Mouse (Mus musculus) embryo, embryonic 10 days (tissue): ENCODE measurements around the gene Celsr1.

ENCODE experiments used
- DNase-seq: peaks from one replicate; pipeline ENCODE4 v3.0.0-alpha.2; 2015; ENCODE audit warnings: low spot score

Gene Celsr1

DNA sequence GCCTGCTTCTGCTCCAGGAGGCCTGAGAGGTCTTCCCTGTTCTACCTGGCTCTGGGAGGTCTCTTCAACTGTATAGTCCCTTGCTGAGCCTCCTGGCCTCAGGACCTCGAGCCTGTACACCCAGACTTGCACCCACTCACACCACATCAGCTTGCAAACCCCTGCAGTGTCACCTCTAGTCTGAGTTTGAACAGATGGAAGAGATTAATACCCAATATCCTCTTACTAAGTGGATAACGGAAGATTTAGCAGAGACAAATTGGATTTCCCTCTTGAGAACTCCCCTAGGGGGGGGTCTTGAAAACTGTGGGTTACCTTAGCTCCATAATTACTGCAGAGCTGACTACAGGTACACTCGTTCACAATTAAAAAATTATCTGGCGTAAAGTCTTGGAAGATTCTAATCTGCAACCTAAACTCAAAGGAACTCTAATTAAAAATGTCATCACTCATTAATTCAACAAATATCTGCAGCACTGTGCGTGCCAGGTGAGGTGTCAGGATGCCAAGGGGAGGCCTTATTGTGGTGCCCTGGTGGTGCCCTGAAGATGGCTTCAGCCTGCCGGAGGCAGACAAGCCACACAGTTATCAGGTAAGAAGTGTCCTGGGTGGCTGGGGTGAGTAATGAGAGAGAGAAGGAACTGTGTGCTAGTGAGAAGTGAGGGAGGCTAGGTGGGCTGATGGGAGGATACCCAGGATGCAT lies 38.5 kb downstream of the Celsr1 start:
- peak; percentile 2 for DNase-seq

DNA sequence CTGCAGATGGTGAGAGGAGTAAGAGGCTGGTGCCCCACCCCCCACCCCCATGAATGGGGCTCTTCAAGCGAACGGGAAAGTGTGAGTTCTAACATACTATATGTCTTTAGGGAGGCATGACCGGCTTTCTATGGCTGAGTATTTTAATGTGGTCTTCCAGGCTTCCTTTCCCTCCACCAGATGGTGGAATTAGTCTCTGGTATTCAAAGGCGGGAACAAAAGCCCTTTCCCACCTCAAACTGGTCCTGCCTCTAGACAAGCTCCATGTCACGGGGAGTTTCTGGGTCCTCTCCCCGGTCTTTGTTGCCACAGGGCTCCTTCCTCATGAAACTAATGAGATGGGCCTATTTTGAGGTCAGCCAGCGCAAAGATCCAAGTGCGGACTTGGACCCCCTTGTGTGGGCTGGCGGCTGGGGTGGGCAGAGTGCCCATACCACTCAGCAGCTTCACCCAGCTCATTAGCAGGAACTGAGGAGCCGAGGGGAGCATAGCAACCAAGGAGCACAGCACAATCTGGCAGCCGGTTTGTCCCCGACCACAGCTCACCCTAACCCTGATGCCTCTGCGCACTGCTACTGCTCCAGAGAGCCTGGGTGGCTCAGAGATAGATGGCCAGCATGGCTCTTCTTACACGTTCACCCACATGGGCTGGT lies 39.5 kb downstream of the Celsr1 start:
- peak; percentile 49 for DNase-seq

DNA sequence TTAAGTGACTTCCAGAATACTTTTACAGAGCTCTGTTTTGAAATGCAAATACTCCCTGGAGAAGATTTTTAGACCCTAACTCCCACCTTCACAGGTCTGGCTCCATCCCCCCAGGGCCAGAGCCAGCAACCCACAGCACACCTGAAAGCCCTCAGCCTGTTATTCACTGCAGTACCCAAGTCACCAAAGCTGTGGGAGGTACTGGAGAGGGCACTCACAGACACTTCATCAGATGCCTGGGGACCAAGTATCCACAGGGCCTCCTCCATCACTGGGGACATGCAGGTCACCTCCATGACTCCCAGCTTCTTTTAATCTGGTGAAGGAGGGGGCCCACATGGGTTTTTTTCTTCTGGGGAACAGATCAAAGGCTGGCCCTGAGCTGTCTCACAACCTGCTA lies 40.2 kb downstream of the Celsr1 start:
- DNase-seq = no peak

DNA sequence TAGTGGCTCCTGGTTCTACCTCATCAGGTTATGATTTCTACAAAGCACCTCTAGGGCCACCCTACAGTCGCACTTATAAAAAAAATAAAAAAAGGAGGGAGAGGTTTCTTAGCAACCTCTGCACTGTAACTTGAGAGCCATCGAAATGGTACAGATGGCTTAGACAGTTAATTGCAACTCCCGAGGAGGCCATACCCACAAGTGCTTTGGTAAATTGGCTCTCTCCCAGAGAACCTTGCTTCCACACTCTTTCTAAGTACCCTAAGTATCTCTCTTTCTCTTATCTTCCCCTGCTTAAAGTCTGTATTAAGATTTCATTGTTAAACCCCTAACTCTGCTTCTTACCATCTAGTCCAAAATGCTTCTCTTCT lies 41.5 kb downstream of the Celsr1 start:
- DNase-seq = no peak

DNA sequence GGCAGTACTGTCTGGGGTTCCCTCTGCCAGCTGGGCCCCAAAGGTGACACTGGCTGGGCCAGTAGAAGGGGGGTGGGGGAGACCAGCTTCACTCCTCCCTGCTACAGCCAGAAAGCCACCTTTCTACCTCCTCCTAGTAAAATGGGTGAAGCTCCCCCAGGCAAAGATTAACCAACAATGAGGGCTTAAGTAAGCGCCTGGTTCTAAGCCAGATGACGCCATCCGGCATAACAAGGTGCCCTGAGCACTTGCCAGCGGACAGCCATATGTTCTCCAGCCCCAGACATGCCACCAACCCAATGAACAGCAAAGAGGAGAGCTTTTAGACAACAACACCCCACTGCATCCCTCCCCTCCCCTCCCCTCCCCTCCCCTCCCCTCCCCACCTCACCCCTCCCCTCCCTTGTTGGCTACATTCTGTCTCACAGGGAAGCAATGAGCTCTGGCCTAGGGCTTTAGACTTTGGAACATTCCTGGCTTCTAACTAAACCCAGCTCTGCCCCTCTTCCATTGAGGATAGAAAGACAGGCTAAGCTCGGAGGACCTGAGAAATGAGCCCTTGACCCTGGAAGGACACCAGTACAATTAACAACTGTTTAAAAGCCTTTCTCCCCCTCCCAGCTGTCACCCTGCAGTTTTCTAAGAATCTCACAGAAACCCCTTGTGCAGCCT lies 42.0 kb downstream of the Celsr1 start:
- peak; percentile 46 for DNase-seq

DNA sequence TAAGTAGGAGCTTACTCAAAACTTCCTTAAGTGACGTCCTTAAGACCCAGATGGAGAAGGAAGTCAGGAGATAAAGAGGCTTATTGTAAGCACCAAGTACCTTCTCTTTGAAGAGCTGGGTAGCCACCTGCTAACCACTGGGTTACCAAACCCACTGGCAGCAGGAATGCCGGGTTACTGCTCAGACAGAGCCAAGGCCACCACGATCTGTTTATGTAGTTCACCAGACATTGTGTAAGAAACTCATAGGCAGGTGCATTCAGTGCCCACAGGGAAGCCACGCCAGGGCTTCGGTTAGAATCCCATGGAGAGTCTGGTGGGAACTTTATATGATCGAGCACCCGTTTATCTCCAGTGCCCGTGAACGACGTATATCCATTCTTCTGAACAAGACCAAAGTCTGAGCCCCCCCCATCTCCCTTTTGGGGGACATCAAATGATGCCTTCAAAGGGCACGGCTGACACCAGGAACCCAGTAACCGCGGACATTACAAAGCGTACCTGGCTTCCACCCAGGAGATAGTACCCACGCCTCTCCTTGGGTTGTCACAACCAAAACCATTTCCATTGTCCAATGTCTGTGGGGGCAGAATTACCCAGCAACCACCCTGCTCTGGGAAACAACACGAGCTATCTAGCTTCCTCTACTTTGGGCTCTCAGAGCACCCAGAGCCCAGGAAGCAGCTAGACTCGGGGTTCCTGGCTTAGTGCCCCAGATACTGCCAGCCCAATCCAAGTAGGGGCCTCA lies 42.7 kb downstream of the Celsr1 start:
- no peak for DNase-seq

DNA sequence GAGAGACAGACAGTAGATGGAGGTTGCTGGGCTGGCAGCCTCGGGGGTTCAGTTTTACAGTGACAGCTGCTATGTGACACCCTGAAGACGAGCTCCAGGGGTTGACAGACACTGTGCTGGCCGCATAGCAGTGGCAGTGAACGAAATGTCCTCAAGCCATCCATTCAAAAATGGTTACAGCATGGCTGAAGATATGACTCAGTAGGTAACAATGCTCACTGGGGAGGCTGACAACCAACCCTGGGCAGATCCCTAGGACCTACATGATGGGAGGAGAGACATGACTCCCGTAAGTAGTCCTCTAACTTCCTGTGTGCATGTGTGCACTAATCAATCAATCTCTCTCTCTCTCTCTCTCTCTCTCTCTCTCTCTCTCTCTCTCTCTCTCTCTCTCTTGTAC lies 45.7 kb downstream of the Celsr1 start:
- no peak for DNase-seq

DNA sequence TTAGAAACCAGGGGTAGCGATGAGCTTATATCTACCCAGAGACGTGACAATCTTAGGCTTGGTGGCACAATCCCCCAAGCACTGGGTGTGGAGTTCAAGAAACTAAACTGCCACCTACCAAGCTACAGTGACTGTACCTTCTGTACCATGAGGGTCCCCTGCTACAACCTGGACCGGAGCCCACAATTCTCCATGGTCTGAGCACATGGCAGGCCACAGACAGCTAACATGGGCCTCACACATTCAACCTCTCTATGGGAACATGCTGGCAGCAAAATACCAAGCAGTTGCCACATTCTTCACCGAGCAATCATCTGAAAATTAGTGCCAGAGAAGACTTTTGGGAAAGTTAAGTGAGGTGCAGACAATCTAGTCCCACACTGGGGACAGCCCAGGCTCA lies 47.4 kb downstream of the Celsr1 start:
- DNase-seq = no peak

DNA sequence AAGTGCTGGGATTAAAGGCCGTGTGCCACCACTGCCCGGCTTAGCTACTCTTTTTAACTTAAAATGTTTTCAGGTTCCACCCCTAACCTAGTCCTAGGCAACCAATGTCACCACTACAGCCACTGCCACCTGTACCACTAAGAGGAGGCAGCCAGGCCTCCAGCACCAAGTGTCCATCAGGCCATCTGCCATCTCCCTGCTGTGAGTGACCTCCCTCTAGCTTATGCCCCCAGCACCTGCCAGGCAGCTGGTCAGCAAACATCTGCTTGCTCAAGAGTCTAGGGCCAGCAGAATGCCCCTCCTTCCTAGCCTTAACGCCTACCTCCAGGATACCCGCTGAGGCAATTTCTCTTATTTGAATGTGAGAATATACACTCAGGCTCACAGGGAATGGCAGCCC lies 48.0 kb downstream of the Celsr1 start:
- DNase-seq = no peak

DNA sequence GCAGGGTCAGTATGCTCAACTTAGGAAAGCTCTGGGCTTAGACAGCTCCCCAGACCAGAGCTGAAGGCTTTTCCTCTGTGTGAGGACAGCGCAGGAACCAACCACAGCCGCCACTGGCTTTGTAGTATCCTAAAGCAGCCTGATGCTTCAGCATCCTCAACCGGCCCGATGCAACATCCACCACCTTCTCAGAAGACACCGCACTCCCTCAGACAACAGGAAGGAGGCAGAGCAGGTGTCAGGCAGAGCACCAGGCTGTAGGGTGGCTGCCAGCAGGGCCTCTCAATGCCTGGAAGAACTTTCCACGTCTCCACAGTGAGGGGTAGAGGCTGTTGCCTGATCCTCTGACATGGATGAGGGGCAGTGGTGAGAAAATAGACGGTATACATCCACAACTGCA lies 50.4 kb downstream of the Celsr1 start:
- DNase-seq = no peak

DNA sequence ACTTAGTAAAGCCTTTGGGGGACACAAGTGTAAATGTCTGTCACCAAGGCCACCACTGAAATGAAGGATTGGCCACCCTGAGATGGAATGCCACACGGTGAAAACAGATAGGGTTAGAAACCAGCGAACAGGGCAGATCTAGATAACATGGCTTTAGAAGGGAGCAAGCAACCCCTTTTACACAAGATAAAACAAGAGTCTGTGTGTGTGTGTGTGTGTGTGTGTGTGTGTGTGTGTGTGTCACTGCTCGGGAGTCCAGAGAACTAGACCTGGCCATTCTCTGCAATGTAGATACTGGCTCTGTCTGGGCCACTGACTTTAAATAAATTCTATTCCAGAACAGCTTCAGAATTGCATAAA lies 51.2 kb downstream of the Celsr1 start:
- DNase-seq = no peak

DNA sequence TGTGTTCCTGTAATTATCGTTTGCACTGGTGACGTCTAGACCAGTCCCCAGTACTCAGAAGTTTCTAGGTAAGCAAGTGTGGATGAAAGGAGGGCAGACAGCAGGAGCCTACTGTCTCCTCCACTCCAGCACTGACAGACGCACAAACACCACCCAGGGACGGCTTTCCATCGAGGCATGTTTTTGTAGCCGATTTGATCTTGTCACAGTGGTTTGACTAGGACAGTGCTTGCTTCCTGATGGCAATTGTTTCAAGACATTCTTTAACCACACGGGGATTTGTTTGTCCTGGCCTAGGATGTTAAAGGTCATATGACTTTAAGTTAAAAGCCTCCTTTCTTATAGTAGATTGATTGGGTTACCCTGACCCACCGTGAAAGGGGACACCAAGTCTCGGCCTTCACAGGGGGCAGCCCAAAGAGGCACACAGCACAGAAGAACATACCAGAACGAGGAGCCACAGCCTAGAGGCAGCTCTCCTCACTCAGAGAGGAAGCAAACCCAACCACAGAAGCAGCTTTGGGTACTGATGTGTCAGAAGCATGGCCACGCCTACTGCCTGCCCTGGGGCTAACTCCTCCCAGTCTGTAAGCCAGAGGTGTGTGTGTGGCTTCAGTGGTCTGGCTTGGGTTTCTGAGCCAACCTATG lies 51.7 kb downstream of the Celsr1 start:
- DNase-seq = peak; percentile 72

DNA sequence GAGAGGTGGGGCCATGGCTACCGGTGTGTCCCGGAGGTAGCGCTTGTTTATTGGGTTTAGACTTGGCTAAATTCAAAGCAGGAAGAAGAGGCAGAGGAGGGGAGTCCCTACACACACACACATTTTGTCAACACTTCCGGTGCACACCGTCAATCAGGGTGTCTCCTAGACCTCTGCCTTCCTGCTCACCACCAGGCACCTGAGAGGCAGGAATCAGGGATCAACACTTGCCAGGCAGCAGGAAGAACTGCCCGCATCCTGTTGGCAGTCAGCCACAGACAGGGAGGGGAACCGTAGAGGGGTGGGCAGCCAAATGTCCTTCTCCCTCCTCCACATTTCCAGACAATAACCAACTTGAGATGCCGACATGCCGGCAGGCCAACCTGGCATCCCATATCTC lies 56.5 kb downstream of the Celsr1 start:
- DNase-seq = no peak

DNA sequence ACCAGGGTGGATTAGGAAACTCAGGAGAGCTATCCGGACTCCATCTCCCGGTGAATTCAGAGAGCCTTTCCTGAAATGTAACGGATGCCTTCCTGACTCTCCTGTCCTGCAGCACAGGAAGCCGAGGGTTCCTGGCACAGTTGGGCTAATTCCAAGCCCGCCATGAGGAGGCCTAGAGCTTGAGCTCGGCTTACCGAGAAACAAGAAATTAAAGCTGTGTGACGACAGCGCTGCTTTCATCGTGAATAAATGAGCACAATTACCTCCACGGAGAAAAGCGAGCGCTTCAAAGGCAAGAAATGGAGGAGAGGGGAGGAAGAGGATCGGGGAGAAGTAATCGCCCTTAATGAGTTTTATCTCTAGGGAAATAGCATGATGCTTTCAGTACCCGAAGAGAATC lies 57.8 kb downstream of the Celsr1 start:
- DNase-seq = peak; percentile 31

DNA sequence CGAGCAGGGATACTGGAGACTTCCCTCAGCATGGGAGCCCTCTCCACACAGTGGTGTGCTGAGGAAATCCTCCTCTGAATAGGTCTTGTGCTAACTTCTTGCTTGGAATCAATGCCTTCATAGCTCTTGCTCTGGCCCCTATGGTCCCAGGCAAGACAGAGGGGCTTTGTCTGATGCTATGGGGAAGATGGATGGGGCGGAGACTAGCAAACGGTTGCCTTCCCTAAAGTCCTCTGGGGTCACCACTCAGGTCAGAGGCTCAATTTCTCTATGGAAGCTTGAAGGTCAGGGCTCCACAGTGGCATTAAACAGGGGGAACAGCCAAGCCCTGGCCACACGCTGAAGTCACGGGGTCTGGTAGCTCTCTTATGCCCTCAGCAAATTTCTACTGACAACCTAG lies 62.0 kb downstream of the Celsr1 start:
- peak; percentile 81 for DNase-seq

DNA sequence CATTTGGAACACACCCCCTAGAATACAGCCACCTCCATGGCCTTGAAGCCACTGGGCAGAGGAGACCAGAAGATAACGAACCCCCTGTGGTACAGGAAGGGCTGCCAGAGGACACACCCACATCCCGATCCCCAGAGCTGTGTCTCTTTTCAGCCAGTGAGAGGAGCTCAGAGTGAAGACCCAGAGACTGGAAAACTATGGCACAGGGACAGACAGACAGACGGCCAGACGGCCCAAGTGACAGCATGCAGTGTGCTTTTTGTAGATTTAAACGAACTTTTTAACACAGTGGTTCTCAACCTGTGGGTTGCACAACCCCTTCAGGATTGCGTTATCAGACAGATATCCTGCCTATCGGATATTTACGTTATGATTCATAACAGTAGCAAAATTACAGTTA lies 63.1 kb downstream of the Celsr1 start:
- DNase-seq = no peak

DNA sequence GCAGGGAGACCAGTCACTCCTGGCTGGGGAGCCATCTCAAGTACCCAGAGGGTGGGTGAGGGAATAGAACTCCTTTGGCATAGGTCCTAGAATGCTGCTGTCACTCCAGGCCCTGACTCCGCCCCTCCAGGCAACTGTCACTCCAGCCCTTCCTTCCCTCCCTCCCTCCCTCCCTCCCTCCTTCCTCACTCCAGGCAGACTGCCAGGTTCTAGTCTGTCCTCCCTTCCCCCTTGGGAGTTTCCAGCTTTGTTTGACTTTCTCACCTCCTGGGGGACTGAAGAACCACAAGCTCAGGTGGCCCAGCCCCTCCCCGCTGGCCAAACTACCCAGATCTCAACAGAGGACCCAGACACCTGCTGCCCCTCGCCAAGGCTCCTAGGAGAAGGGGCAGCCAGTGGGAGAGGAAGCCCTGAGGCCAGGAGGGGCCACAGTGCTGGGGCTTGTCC lies 63.8 kb downstream of the Celsr1 start:
- peak; percentile 35 for DNase-seq

DNA sequence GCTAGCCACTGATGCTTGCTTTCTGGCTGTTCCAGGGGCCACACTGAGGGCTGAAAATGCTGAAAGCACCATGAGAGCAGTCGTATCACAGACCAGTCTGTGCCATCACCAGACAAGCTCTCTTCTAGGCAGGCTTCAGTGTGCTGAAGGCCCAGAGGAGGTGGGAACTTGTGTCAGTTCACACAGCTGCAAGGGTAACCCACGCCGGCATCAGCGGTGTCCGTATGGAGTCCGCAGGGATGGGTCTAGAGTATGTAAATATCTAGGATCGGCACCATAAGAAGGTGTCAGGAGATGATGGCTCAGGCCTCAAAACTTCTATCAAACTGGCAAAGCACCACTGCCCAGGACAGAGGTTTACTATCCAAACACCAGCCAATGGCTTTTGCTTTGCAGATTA lies 64.3 kb downstream of the Celsr1 start:
- no peak for DNase-seq

DNA sequence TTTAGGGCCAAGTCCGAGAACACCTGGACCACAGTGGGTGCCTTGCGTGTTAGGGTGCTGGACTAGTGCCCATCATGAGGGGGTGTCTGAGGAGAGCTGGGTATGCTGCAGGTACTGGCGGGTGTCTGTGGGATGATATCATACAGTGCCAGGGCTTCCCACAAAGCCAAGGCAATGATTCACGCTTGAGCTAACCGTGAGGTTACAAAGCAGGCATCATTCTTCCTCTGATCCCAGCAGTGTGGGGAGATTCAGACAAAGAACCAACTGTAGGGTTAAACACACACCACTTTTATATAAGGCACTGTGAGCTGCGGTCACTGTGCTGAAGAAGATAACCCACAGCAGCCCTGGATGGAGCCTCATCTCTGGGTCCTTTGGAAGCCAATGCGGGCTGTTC lies 67.5 kb downstream of the Celsr1 start:
- no peak for DNase-seq

DNA sequence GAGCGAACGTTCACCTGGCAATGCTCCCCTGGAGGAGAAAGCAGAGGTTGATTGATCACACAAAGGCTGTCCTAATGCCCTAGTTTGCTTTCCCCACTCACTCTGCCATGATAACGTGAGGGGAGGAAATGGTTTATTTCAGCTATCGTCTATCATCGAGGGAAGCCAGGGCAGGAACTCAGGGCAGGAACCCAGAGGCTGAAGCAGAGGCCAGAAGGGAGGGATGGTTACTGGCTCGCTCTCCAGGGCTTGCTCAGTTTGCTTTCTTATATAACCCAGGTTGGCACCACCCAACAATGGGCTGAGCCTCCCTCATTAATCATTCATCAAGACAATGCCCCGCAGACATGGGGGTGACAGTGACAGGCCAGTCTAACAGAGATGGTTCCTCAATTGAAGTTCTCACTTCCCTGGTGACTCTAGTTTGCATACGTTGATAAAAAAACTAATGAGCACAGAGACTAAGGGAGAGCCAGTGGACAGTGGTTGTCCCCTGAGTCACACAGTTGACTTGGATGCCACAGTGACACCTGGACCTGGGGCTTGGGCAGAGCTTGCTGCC lies 70.2 kb downstream of the Celsr1 start:
- DNase-seq = no peak

DNA sequence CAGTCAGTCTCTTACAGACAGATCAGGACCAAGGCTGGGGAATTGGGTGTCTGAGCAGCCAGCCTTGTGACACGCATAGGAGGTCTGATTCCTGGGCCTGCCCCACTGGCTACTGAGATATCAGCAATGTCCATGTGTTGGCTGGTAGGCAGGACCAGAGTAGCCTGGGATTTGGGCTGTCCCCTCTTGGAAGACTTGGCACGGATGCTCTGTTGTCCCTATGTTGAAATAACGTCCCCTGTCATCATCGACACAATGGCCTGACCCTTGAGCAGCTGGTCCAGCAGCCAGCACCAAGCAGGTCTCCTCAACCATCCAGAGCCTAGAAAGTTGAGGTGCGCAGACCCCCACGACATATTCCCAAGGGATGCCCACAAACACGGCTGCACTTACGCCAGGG lies 70.9 kb downstream of the Celsr1 start:
- no peak for DNase-seq

DNA sequence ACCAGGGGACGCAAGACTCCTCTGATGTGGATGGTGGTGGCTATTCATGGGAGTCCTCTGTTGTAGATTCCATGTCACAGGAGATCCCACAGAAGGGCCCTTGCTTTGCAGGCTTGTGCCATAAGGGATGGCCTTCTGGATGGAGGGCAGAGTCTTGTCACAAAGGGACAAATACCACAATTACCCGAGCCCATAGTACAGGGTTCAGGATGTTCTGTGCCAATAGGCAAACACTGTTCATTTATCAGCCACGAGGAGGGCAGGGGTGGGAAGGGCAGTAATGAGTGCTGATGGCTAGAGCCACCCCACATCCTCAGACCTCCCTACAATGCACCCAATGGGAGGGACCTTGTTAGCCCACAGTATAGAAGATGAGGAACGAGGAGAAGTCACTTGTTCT lies 71.9 kb downstream of the Celsr1 start:
- no peak for DNase-seq
